Mouse (Mus musculus) G1E (cell line): ENCODE data around the gene Hoxb3. TPM values are rescaled to one million over a fixed set of nuclear protein-coding genes. Genes with fewer than 3 reads are reported as not detected.

Experiments used
- ATAC-seq: 2 replicates; pipeline ENCODE4 v1.8.0; 2016; ENCODE audit warnings: mild to moderate bottlenecking; ENCODE audit not compliant: insufficient number of reproducible peaks, poor library complexity, low FRiP score, severe bottlenecking; ENCODE audit errors: extremely low read depth
- DNase-seq: peaks from one replicate; pipeline ENCODE4 v3.0.0; 2012; ENCODE audit warnings: low spot score
- H3K27me3 ChIP-seq: 2 replicates; pipeline ENCODE4 v1.6.1; 2012; ENCODE audit warnings: mild to moderate bottlenecking, low read length, inconsistent platforms; ENCODE audit not compliant: insufficient read depth
- H3K36me3 ChIP-seq: replicated peaks from 2 replicates; pipeline ENCODE3; 2012; ENCODE audit warnings: mild to moderate bottlenecking, inconsistent platforms
- H3K4me1 ChIP-seq: 2 replicates; pipeline ENCODE4 v1.6.1; 2012; ENCODE audit warnings: low read depth, low read length, inconsistent platforms, mixed read lengths; ENCODE audit not compliant: insufficient read depth
- H3K4me3 ChIP-seq: 2 replicates; pipeline ENCODE4 v1.5.1; 2012; ENCODE audit warnings: low read depth, mild to moderate bottlenecking, inconsistent platforms, low read length, moderate library complexity, mixed read lengths
- H3K9me3 ChIP-seq: replicated peaks from 2 replicates; pipeline ENCODE4 v1.6.1; 2012; ENCODE audit warnings: inconsistent platforms
- CTCF ChIP-seq: IDR thresholded peaks from 2 replicates; pipeline ENCODE4 v1.5.1; 2012; ENCODE audit warnings: low read depth, low read length, inconsistent platforms, mixed read lengths
- GATA1 ChIP-seq: IDR thresholded peaks from 2 replicates; pipeline ENCODE4 v1.6.1; 2012; ENCODE audit warnings: borderline replicate concordance, low read length, inconsistent platforms, mixed read lengths
- GATA2 ChIP-seq: IDR thresholded peaks from 2 replicates; pipeline ENCODE4 v1.6.1; 2012; ENCODE audit warnings: low read depth, low read length, inconsistent platforms, borderline replicate concordance
- POLR2AphosphoS5 ChIP-seq: IDR thresholded peaks from 2 replicates; pipeline ENCODE4 v1.6.1; 2012; ENCODE audit warnings: low read depth, low read length, inconsistent platforms; ENCODE audit not compliant: insufficient replicate concordance
- TAL1 ChIP-seq: conservative IDR thresholded peaks from 2 replicates; pipeline ENCODE4 v1.6.1; 2012; ENCODE audit warnings: low read depth, low read length, inconsistent platforms, mixed read lengths
- polyA plus RNA-seq: library from polyadenylated mRNA; stranded (reverse); fragments of >175 nt; gene quantifications from 2 replicates; pipeline ENCODE4 v1.2.3, GENCODE M21; 2012
- total RNA-seq, 2 experiments: library from RNA; stranded (forward) in 1 of 2; stranded (reverse) in 1 of 2; fragments of 200-1000 nt in 1 of 2; fragments of >200 nt in 1 of 2; fragmentation: Nextera tagmentation in 1 of 2; gene quantifications; 2 replicates each; pipeline ENCODE4 v1.2.3; 2014 to 2017

Gene Hoxb3
- total and polyA plus RNA-seq, 3 experiments = 0.08 to 0.16 TPM; not detected in 1

GRCm38 (mm10) chr11:96365441-96366091 lies 42.4 kb downstream of the Hoxb3 start, which contains the start of gene Hoxb1:
Gene Hoxb1, plus strand, starts transcription at chr11:96365752.
- Histone ChIP-seq H3K9me3 (no peaks in the 10 kb centered on the region), H3K4me1 (no peaks in the 10 kb centered on the region), H3K27me3 (peaks cover 38% of the 10 kb centered on the region), H3K36me3 (no peaks in the 10 kb centered on the region), H3K4me3 (no peak within 1 kb of the TSS)
- TF ChIP-seq TAL1 (no peak), CTCF (no peak), POLR2AphosphoS5 (no peak), GATA2 (no peak), GATA1 (no peak)
- DNase-seq (no peak), ATAC-seq (no peak)

GRCm38 (mm10) chr11:96366092-96367041 lies 43.2 kb downstream of the Hoxb3 start:
- H3K9me3 ChIP-seq = no peaks in the 10 kb centered on the region
- H3K36me3 ChIP-seq = no peaks in the 10 kb centered on the region
- DNase-seq = no peak
- TF ChIP-seq GATA2 (no peak), POLR2AphosphoS5 (no peak), GATA1 (no peak), TAL1 (no peak), CTCF (no peak)
- H3K4me1 ChIP-seq = no peaks in the 10 kb centered on the region
- ATAC-seq = no peak
- H3K27me3 ChIP-seq = peaks cover 38% of the 10 kb centered on the region
- no peak overlapping the region for H3K4me3 ChIP-seq

GRCm38 (mm10) chr11:96367141-96367540 lies 44.0 kb downstream of the Hoxb3 start:
- TF ChIP-seq GATA2 (no peak), POLR2AphosphoS5 (no peak), TAL1 (no peak), CTCF (no peak), GATA1 (no peak)
- H3K4me3 ChIP-seq = no peak overlapping the region
- H3K9me3 ChIP-seq = no peaks in the 10 kb centered on the region
- no peaks in the 10 kb centered on the region for H3K4me1 ChIP-seq
- H3K27me3 ChIP-seq = peaks cover 38% of the 10 kb centered on the region
- ATAC-seq = no peak
- no peak for DNase-seq
- no peaks in the 10 kb centered on the region for H3K36me3 ChIP-seq

- no peaks in the 10 kb centered on the region for H3K4me1 ChIP-seq
- no peak for TF ChIP-seq POLR2AphosphoS5
- TF ChIP-seq GATA1 = no peak
- TF ChIP-seq CTCF = no peak
- no peak for TF ChIP-seq TAL1
- no peak for TF ChIP-seq GATA2
- no peaks in the 10 kb centered on the region for H3K9me3 ChIP-seq
- ATAC-seq (no peak), DNase-seq (no peak)
- H3K4me3 ChIP-seq = no peak overlapping the region
- peaks cover 42% of the 10 kb centered on the region for H3K27me3 ChIP-seq
- no peaks in the 10 kb centered on the region for H3K36me3 ChIP-seq
Measured at GRCm38 (mm10) chr11:96368686-96369085, 45.6 kb downstream of the Hoxb3 start.

GRCm38 (mm10) chr11:96369140-96369539 lies 46.0 kb downstream of the Hoxb3 start:
- no peak overlapping the region for H3K4me3 ChIP-seq
- ATAC-seq (no peak), DNase-seq (no peak)
- H3K4me1 ChIP-seq = no peaks in the 10 kb centered on the region
- H3K27me3 ChIP-seq = peaks cover 44% of the 10 kb centered on the region
- no peaks in the 10 kb centered on the region for H3K36me3 ChIP-seq
- H3K9me3 ChIP-seq = no peaks in the 10 kb centered on the region
- no peak for TF ChIP-seq GATA1

- Histone ChIP-seq H3K9me3 (no peaks in the 10 kb centered on the region), H3K36me3 (no peaks in the 10 kb centered on the region), H3K27me3 (peaks cover 37% of the 10 kb centered on the region), H3K4me1 (no peaks in the 10 kb centered on the region), H3K4me3 (no peak overlapping the region)
- DNase-seq = no peak
- no peak for TF ChIP-seq GATA1
- TF ChIP-seq CTCF = no peak
- TF ChIP-seq TAL1 = no peak
- no peak for TF ChIP-seq POLR2AphosphoS5
- TF ChIP-seq GATA2 = no peak
- ATAC-seq = no peak
Measured at GRCm38 (mm10) chr11:96371726-96372125, 48.6 kb downstream of the Hoxb3 start.
